Mouse (Mus musculus) CH12.LX (cell line): ENCODE measurements at regions not wholly inside any gene's neighbourhood (a gene's known extent, or its start where the extent isn't known, plus 50 kb on each side); places are given as distances from the start of the nearest gene placed in this dataset.

Experiments
- DNase-seq: peaks from one replicate; pipeline ENCODE4 v3.0.0-alpha.2; 2013; ENCODE audit errors: extremely low read depth
- H3K27ac ChIP-seq: 2 replicates; pipeline ENCODE4 v1.5.1; 2012; ENCODE audit warnings: low read depth, mild to moderate bottlenecking, control low read depth, moderate library complexity; ENCODE audit not compliant: insufficient read depth
- H3K27me3 ChIP-seq: replicated peaks from 2 replicates; pipeline ENCODE3; 2012; ENCODE audit warnings: inconsistent platforms
- H3K36me3 ChIP-seq, 2 experiments: replicated peaks in 1 of 2; 2 replicates each; pipeline versions ENCODE3 to v1.6.1; 2012; ENCODE audit warnings: inconsistent platforms in 1 of 2, low read length in 1 of 2, mild to moderate bottlenecking in 1 of 2, mixed read lengths in 1 of 2, moderate library complexity in 1 of 2; ENCODE audit not compliant: control insufficient read depth in 1 of 2, insufficient read depth in 1 of 2
- H3K4me1 ChIP-seq, 2 experiments: 2 replicates each; pipeline ENCODE4 v1.6.1; 2012; ENCODE audit warnings: inconsistent platforms in 1 of 2, moderate library complexity in 1 of 2; ENCODE audit not compliant: insufficient read depth in 2 of 2, control insufficient read depth in 1 of 2
- H3K4me2 ChIP-seq: 2 replicates; pipeline ENCODE4 v1.6.1; 2012; ENCODE audit warnings: low read depth, mild to moderate bottlenecking, control low read depth; ENCODE audit not compliant: poor library complexity, insufficient read depth, severe bottlenecking
- H3K4me3 ChIP-seq, 3 experiments: fragments of 150-350 bp in 1 of 3; sonication (generic) in 1 of 3; replicated peaks in 1 of 3; 2 replicates each; pipeline versions ENCODE3 to v1.5.1; 2011 to 2012; ENCODE audit warnings: low read depth in 2 of 3, low read length in 2 of 3, mild to moderate bottlenecking in 2 of 3, moderate library complexity in 2 of 3, control low read depth in 1 of 3, improper control_type of control experiment in 1 of 3, inconsistent platforms in 1 of 3, mixed read lengths in 1 of 3; ENCODE audit not compliant: poor library complexity in 1 of 3
- H3K79me2 ChIP-seq: replicated peaks from 2 replicates; pipeline ENCODE4 v1.6.1; 2012; ENCODE audit warnings: mild to moderate bottlenecking, moderate library complexity; ENCODE audit not compliant: control insufficient read depth, poor library complexity, insufficient read depth, severe bottlenecking; ENCODE audit errors: extremely low read depth
- H3K9ac ChIP-seq: 2 replicates; pipeline ENCODE4 v1.6.1; 2012; ENCODE audit warnings: low read depth, mild to moderate bottlenecking, control low read depth, moderate library complexity; ENCODE audit not compliant: insufficient read depth
- H3K9me3 ChIP-seq: replicated peaks from 2 replicates; pipeline ENCODE3; 2012; ENCODE audit warnings: low read length, inconsistent platforms, mixed read lengths
- BHLHE40 ChIP-seq: IDR thresholded peaks from 2 replicates; pipeline ENCODE4 v1.6.1; 2011; ENCODE audit warnings: mild to moderate bottlenecking, low read depth, low read length, improper control_type of control experiment
- CHD2 ChIP-seq: IDR thresholded peaks from 2 replicates; pipeline ENCODE4 v1.6.1; 2011; ENCODE audit warnings: low read length, improper control_type of control experiment
- E2F4 ChIP-seq: IDR thresholded peaks from 2 replicates; pipeline ENCODE4 v1.6.1; 2011; ENCODE audit warnings: low read depth, low read length, improper control_type of control experiment; ENCODE audit not compliant: insufficient replicate concordance
- ELF1 ChIP-seq: IDR thresholded peaks from 2 replicates; pipeline ENCODE4 v1.6.1; 2014; ENCODE audit warnings: low read depth, mild to moderate bottlenecking, inconsistent platforms, low read length, improper control_type of control experiment
- EP300 ChIP-seq: IDR thresholded peaks from 2 replicates; pipeline ENCODE4 v1.6.1; 2011; ENCODE audit warnings: low read length, improper control_type of control experiment
- HCFC1 ChIP-seq: IDR thresholded peaks from 2 replicates; pipeline ENCODE4 v1.6.1; 2012; ENCODE audit warnings: low read depth, mild to moderate bottlenecking, inconsistent platforms, low read length, improper control_type of control experiment
- MAX ChIP-seq: IDR thresholded peaks from 2 replicates; pipeline ENCODE4 v1.6.1; 2011; ENCODE audit warnings: low read length, improper control_type of control experiment
- MAZ ChIP-seq: IDR thresholded peaks from 2 replicates; pipeline ENCODE4 v1.6.1; 2012; ENCODE audit warnings: low read depth, mild to moderate bottlenecking, inconsistent platforms, low read length, improper control_type of control experiment, moderate library complexity
- MYC ChIP-seq: IDR thresholded peaks from 2 replicates; pipeline ENCODE4 v1.6.1; 2011; ENCODE audit warnings: low read depth, mild to moderate bottlenecking, improper control_type of control experiment, low read length
- NELFE ChIP-seq: IDR thresholded peaks from 2 replicates; pipeline ENCODE4 v1.6.1; 2011; ENCODE audit warnings: low read depth, low read length, improper control_type of control experiment
- POLR2AphosphoS2 ChIP-seq: IDR thresholded peaks from 2 replicates; pipeline ENCODE4 v1.6.1; 2011; ENCODE audit warnings: low read depth, low read length, improper control_type of control experiment
- RAD21 ChIP-seq: IDR thresholded peaks from 2 replicates; pipeline ENCODE4 v1.6.1; 2011; ENCODE audit warnings: low read depth, mild to moderate bottlenecking, low read length, improper control_type of control experiment, moderate library complexity
- SIN3A ChIP-seq: IDR thresholded peaks from 2 replicates; pipeline ENCODE4 v1.6.1; 2012; ENCODE audit warnings: low read length, improper control_type of control experiment, inconsistent platforms
- TBP ChIP-seq: conservative IDR thresholded peaks from 2 replicates; pipeline ENCODE4 v1.6.1; 2011; ENCODE audit warnings: low read depth, low read length, improper control_type of control experiment
- TCF12 ChIP-seq: IDR thresholded peaks from 2 replicates; pipeline ENCODE4 v1.6.1; 2014; ENCODE audit warnings: low read depth, mild to moderate bottlenecking, inconsistent platforms, low read length, improper control_type of control experiment
- ZMIZ1 ChIP-seq: IDR thresholded peaks from 2 replicates; pipeline ENCODE4 v1.6.1; 2012; ENCODE audit warnings: low read depth, mild to moderate bottlenecking, inconsistent platforms, low read length, improper control_type of control experiment
- dilution Hi-C: fragments of 300-500 bp; cut with MboI; formaldehyde crosslinking; loops from 2 replicates; pipeline ENCODE4 v1.14.3; 2020; ENCODE audit warnings: low sequenced_read_pairs; ENCODE audit not compliant: extremely low pct_unique_long_range_greater_than_20kb, extremely low pct_ligation_motif_present
- in situ Hi-C: fragments of 300-500 bp; cut with MboI; formaldehyde crosslinking; loops from 3 replicates; pipeline ENCODE4 v1.14.3; 2019; ENCODE audit warnings: low sequenced_read_pairs, low pct_ligation_motif_present, low pct_unique_long_range_greater_than_20kb, mixed read lengths

GRCm38 (mm10) chr8:128002386-128002785 is 356.0 kb upstream of the Nrp1 start:
- in situ Hi-C loops (no loop called here), dilution Hi-C loops (no loop called here)
- no peak overlapping the region for H3K4me3 ChIP-seq

GRCm38 (mm10) chr8:128002806-128003205 is 355.6 kb upstream of the Nrp1 start:
- Histone ChIP-seq H3K9ac (no peak overlapping the region), H3K27me3 (no peaks in the 10 kb centered on the region), H3K4me2 (no peak overlapping the region), H3K79me2 (no peaks in the 10 kb centered on the region), H3K9me3 (no peaks in the 10 kb centered on the region), H3K4me1 (0 out of 4 replicates have a peak, but pooled peaks cover 0 to 3% of the 10 kb centered on the region in 2 experiments), H3K4me3 (no peak overlapping the region), H3K36me3 (no peaks in the 10 kb centered on the region), H3K27ac (no peak overlapping the region)
- dilution Hi-C loops: no loop called here
- in situ Hi-C loops: no loop called here
- TF ChIP-seq E2F4 (no peak), CHD2 (no peak), HCFC1 (no peak), RAD21 (no peak), ELF1 (no peak), SIN3A (no peak), ZMIZ1 (no peak), TCF12 (no peak), EP300 (no peak), MAX (no peak), MAZ (no peak), MYC (no peak), POLR2AphosphoS2 (no peak), NELFE (no peak), BHLHE40 (no peak)
- DNase-seq: no peak

More at GRCm38 (mm10) chr8:128002386-128002785, 356.0 kb upstream of the Nrp1 start:
- Histone ChIP-seq H3K79me2 (no peaks in the 10 kb centered on the region), H3K9me3 (no peaks in the 10 kb centered on the region), H3K27me3 (no peaks in the 10 kb centered on the region), H3K27ac (no peak overlapping the region), H3K36me3 (no peaks in the 10 kb centered on the region), H3K4me2 (no peak overlapping the region), H3K9ac (no peak overlapping the region), H3K4me1 (0 out of 4 replicates have a peak, but pooled peaks cover 0 to 3% of the 10 kb centered on the region in 2 experiments)
- DNase-seq: no peak
- no peak for TF ChIP-seq SIN3A
- no peak for TF ChIP-seq TBP
